Mouse (Mus musculus): ENCODE measurements at regions not wholly inside any gene's neighbourhood (a gene's known extent, or its start where the extent isn't known, plus 50 kb on each side); places are given as distances from the start of the nearest gene placed in this dataset.
A peak's percentile ranks its signal among the peaks of the same experiment; 100 is the strongest.

- no peaks in the 10 kb centered on the region for H3K36me3 ChIP-seq
- ATAC-seq (ENCODE audit: low FRiP score, low read depth) = no peak
- no peak overlapping the region for H3K27ac ChIP-seq
- no peaks in the 10 kb centered on the region for H3K9me3 ChIP-seq
- no peaks in the 10 kb centered on the region for H3K27me3 ChIP-seq
- WGBS = 60% methylated on average over 2 of the region's 2 CpGs
- H3K4me2 ChIP-seq (replicated peaks) = no peak overlapping the region
- H3K9ac ChIP-seq = no peak overlapping the region
- H3K4me1 ChIP-seq = no peaks in the 10 kb centered on the region
- no peak overlapping the region for H3K4me3 ChIP-seq
Measured at GRCm38 (mm10) chr10:6053207-6053606, 131.0 kb upstream of the Rgs17 start.

GRCm38 (mm10) chr10:6043358-6043757 lies 121.2 kb upstream of the Rgs17 start:
- no peaks in the 10 kb centered on the region for H3K27me3 ChIP-seq
- no peak overlapping the region for H3K4me2 ChIP-seq (replicated peaks)
- 73% methylated on average over 5 of the region's 5 CpGs for WGBS
- H3K4me1 ChIP-seq = no peaks in the 10 kb centered on the region
- no peak overlapping the region for H3K4me3 ChIP-seq
- no peak overlapping the region for H3K9ac ChIP-seq
- ATAC-seq (ENCODE audit: low FRiP score, low read depth) = no peak
- no peak overlapping the region for H3K27ac ChIP-seq
- no peaks in the 10 kb centered on the region for H3K36me3 ChIP-seq
- H3K9me3 ChIP-seq = no peaks in the 10 kb centered on the region

- H3K9ac ChIP-seq = no peak overlapping the region
- no peaks in the 10 kb centered on the region for H3K36me3 ChIP-seq
- H3K27ac ChIP-seq = no peak overlapping the region
- no peaks in the 10 kb centered on the region for H3K9me3 ChIP-seq
- 55% methylated on average over 4 of the region's 4 CpGs for WGBS
- ATAC-seq (ENCODE audit: low FRiP score, low read depth) = no peak
- no peaks in the 10 kb centered on the region for H3K27me3 ChIP-seq
- H3K4me3 ChIP-seq = no peak overlapping the region
- no peak overlapping the region for H3K4me2 ChIP-seq (replicated peaks)
- H3K4me1 ChIP-seq = no peaks in the 10 kb centered on the region
Measured at GRCm38 (mm10) chr10:6039771-6040170, 117.6 kb upstream of the Rgs17 start.

- peak; percentile 48; the same call in 1 of the 2 replicates for ATAC-seq (ENCODE audit: low FRiP score, low read depth)
- Histone ChIP-seq H3K9me3 (no peaks in the 10 kb centered on the region), H3K36me3 (no peaks in the 10 kb centered on the region), H3K9ac (no peak overlapping the region), H3K4me1 (no peaks in the 10 kb centered on the region), H3K4me3 (peak overlapping the region; percentile 17), H3K4me2 (replicated peaks) (peak overlapping the region; percentile 45), H3K27ac (no peak overlapping the region), H3K27me3 (no peaks in the 10 kb centered on the region)
- 17% methylated on average over 25 of the region's 25 CpGs for WGBS
Measured at GRCm38 (mm10) chr10:6035792-6036487, 113.7 kb upstream of the Rgs17 start.

- no peak overlapping the region for H3K4me2 ChIP-seq (replicated peaks)
- no peak overlapping the region for H3K27ac ChIP-seq
- no peak for ATAC-seq (ENCODE audit: low FRiP score, low read depth)
- H3K9ac ChIP-seq = no peak overlapping the region
- no peaks in the 10 kb centered on the region for H3K4me1 ChIP-seq
- no peaks in the 10 kb centered on the region for H3K36me3 ChIP-seq
- no peaks in the 10 kb centered on the region for H3K27me3 ChIP-seq
- no peaks in the 10 kb centered on the region for H3K9me3 ChIP-seq
- 64% methylated on average over 4 of the region's 4 CpGs for WGBS
- no peak overlapping the region for H3K4me3 ChIP-seq
Measured at GRCm38 (mm10) chr10:6032469-6032868, 110.3 kb upstream of the Rgs17 start.

GRCm38 (mm10) chr10:6027551-6027950 lies 105.4 kb upstream of the Rgs17 start:
- Histone ChIP-seq H3K36me3 (no peaks in the 10 kb centered on the region), H3K27ac (no peak overlapping the region), H3K9ac (no peak overlapping the region), H3K9me3 (no peaks in the 10 kb centered on the region), H3K4me2 (replicated peaks) (no peak overlapping the region), H3K4me3 (no peak overlapping the region), H3K27me3 (no peaks in the 10 kb centered on the region), H3K4me1 (no peaks in the 10 kb centered on the region)
- ATAC-seq (ENCODE audit: low FRiP score, low read depth) = no peak
- 39% methylated on average over 1 of the region's 1 CpGs for WGBS

- Histone ChIP-seq H3K9ac (no peak overlapping the region), H3K4me3 (no peak overlapping the region), H3K27me3 (no peaks in the 10 kb centered on the region), H3K4me1 (no peaks in the 10 kb centered on the region), H3K4me2 (replicated peaks) (no peak overlapping the region), H3K36me3 (no peaks in the 10 kb centered on the region), H3K27ac (no peak overlapping the region), H3K9me3 (no peaks in the 10 kb centered on the region)
- WGBS = 23% methylated on average over 5 of the region's 5 CpGs
- no peak for ATAC-seq (ENCODE audit: low FRiP score, low read depth)
Measured at GRCm38 (mm10) chr10:6026317-6026716, 104.1 kb upstream of the Rgs17 start.

GRCm38 (mm10) chr10:6022609-6023283 lies 100.5 kb upstream of the Rgs17 start:
- no peak overlapping the region for H3K4me3 ChIP-seq
- no peak for ATAC-seq (ENCODE audit: low FRiP score, low read depth)

GRCm38 (mm10) chr10:6020944-6021684 lies 98.9 kb upstream of the Rgs17 start:
- H3K27me3 ChIP-seq = no peaks in the 10 kb centered on the region
- H3K4me3 ChIP-seq = no peak overlapping the region
- no peaks in the 10 kb centered on the region for H3K9me3 ChIP-seq
- no peaks in the 10 kb centered on the region for H3K36me3 ChIP-seq
- H3K4me2 ChIP-seq (replicated peaks) = no peak overlapping the region
- H3K4me1 ChIP-seq = no peaks in the 10 kb centered on the region
- no peak overlapping the region for H3K27ac ChIP-seq
- no peak for ATAC-seq (ENCODE audit: low FRiP score, low read depth)
- 54% methylated on average over 9 of the region's 9 CpGs for WGBS
- no peak overlapping the region for H3K9ac ChIP-seq

More at GRCm38 (mm10) chr10:6022609-6023283, 100.5 kb upstream of the Rgs17 start:
- no peak overlapping the region for H3K9ac ChIP-seq
- no peaks in the 10 kb centered on the region for H3K27me3 ChIP-seq
- H3K4me2 ChIP-seq (replicated peaks) = no peak overlapping the region
- no peak overlapping the region for H3K27ac ChIP-seq
- H3K9me3 ChIP-seq = no peaks in the 10 kb centered on the region
- 69% methylated on average over 2 of the region's 2 CpGs for WGBS
- H3K36me3 ChIP-seq = no peaks in the 10 kb centered on the region
- H3K4me1 ChIP-seq = no peaks in the 10 kb centered on the region

- WGBS = 69% methylated on average over 4 of the region's 4 CpGs
Measured at GRCm38 (mm10) chr10:6013743-6014142, 91.5 kb upstream of the Rgs17 start.

GRCm38 (mm10) chr10:6011541-6011940 lies 89.3 kb upstream of the Rgs17 start:
- Histone ChIP-seq H3K4me3 (no peak overlapping the region), H3K4me1 (no peaks in the 10 kb centered on the region), H3K27me3 (no peaks in the 10 kb centered on the region), H3K36me3 (no peaks in the 10 kb centered on the region), H3K27ac (no peak overlapping the region), H3K9me3 (no peaks in the 10 kb centered on the region), H3K4me2 (replicated peaks) (no peak overlapping the region), H3K9ac (no peak overlapping the region)
- no peak for ATAC-seq (ENCODE audit: low FRiP score, low read depth)
- 57% methylated on average over 5 of the region's 5 CpGs for WGBS

More at GRCm38 (mm10) chr10:6013743-6014142, 91.5 kb upstream of the Rgs17 start:
- no peak overlapping the region for H3K9ac ChIP-seq
- H3K36me3 ChIP-seq = no peaks in the 10 kb centered on the region
- no peak for ATAC-seq (ENCODE audit: low FRiP score, low read depth)
- H3K27me3 ChIP-seq = no peaks in the 10 kb centered on the region
- H3K4me1 ChIP-seq = no peaks in the 10 kb centered on the region
- H3K9me3 ChIP-seq = no peaks in the 10 kb centered on the region
- H3K4me3 ChIP-seq = no peak overlapping the region
- no peak overlapping the region for H3K4me2 ChIP-seq (replicated peaks)
- H3K27ac ChIP-seq = no peak overlapping the region

- no peak for ATAC-seq (ENCODE audit: low FRiP score, low read depth)
- no peaks in the 10 kb centered on the region for H3K4me1 ChIP-seq
Measured at GRCm38 (mm10) chr10:6011029-6011428, 88.8 kb upstream of the Rgs17 start.

More at GRCm38 (mm10) chr10:6011029-6011428, 88.8 kb upstream of the Rgs17 start:
- Histone ChIP-seq H3K4me3 (no peak overlapping the region), H3K36me3 (no peaks in the 10 kb centered on the region), H3K27me3 (no peaks in the 10 kb centered on the region), H3K27ac (no peak overlapping the region), H3K4me2 (replicated peaks) (no peak overlapping the region), H3K9ac (no peak overlapping the region), H3K9me3 (no peaks in the 10 kb centered on the region)
- 42% methylated on average over 5 of the region's 5 CpGs for WGBS
